Mouse (Mus musculus) hindbrain, embryonic 12.5 days (tissue): ENCODE measurements around the gene Lef1. TPM values are rescaled to one million over a fixed set of nuclear protein-coding genes. Genes with fewer than 3 reads are reported as not detected.
A peak's percentile ranks its signal among the peaks of the same experiment; 100 is the strongest.

Experiments used
- ATAC-seq: fragments of 200-750 bp; cut with Nextera tagmentation; 2 replicates; pipeline ENCODE4 v1.8.0; 2017; ENCODE audit warnings: moderate TSS enrichment; ENCODE audit not compliant: low FRiP score
- H3K27ac ChIP-seq: fragments of 300-500 bp; sonication (generic); 2 replicates; pipeline ENCODE4 v1.5.1; 2016; ENCODE audit warnings: mild to moderate bottlenecking
- H3K27me3 ChIP-seq: fragments of 300-500 bp; sonication (generic); 2 replicates; pipeline ENCODE4 v1.6.1; 2016; ENCODE audit warnings: mild to moderate bottlenecking
- H3K36me3 ChIP-seq: fragments of 300-500 bp; sonication (generic); 2 replicates; pipeline ENCODE4 v1.6.1; 2016; ENCODE audit warnings: mild to moderate bottlenecking
- H3K4me1 ChIP-seq: fragments of 300-500 bp; sonication (generic); 2 replicates; pipeline ENCODE4 v1.6.1; 2016
- H3K4me2 ChIP-seq: fragments of 300-500 bp; sonication (generic); replicated peaks from 2 replicates; pipeline ENCODE4 v1.6.1; 2016; ENCODE audit warnings: mild to moderate bottlenecking
- H3K4me3 ChIP-seq: fragments of 300-500 bp; sonication (generic); 2 replicates; pipeline ENCODE4 v1.5.1; 2016; ENCODE audit warnings: mild to moderate bottlenecking
- H3K9ac ChIP-seq: fragments of 300-500 bp; sonication (generic); 2 replicates; pipeline ENCODE4 v1.6.1; 2016; ENCODE audit warnings: mild to moderate bottlenecking, moderate library complexity
- H3K9me3 ChIP-seq: fragments of 300-500 bp; sonication (generic); replicated peaks from 2 replicates; pipeline ENCODE4 v1.6.1; 2016; ENCODE audit warnings: mild to moderate bottlenecking
- WGBS: fragments of 180-500 bp; shearing (Covaris S2); methylation state at CpG from one replicate; pipeline ENCODE4 v1.1.7; 2016; 5-methylcytosine and 5-hydroxymethylcytosine counted together
- polyA plus RNA-seq: library from polyadenylated mRNA; unstranded; fragments of >200 nt; fragmentation: Nextera tagmentation; extraction: Ambion mirVana; gene quantifications from 2 replicates; pipeline ENCODE4 v1.2.1, GENCODE M21; 2016

The Lef1 gene
- polyA plus RNA-seq, 1 experiment from 2014 or later, result 33.6 TPM

- Histone ChIP-seq H3K4me1 (peaks cover 19% of the 10 kb centered on the region), H3K4me2 (no peak overlapping the region), H3K27me3 (peaks cover 3% of the 10 kb centered on the region; the same call in 1 of the 2 replicates), H3K9ac (no peak overlapping the region), H3K9me3 (no peaks in the 10 kb centered on the region), H3K4me3 (no peak overlapping the region), H3K27ac (no peak overlapping the region), H3K36me3 (no peaks in the 10 kb centered on the region)
- ATAC-seq, result no peak
- WGBS, result 84% methylated on average over 3 of the region's 3 CpGs
Measured at GRCm38 (mm10) chr3:131266366-131267050, 156.2 kb downstream of the Lef1 start.

GRCm38 (mm10) chr3:131270381-131270780, 160.1 kb downstream of the Lef1 start:
- no peak overlapping the region for H3K4me3 ChIP-seq
- peak overlapping the region; percentile 85 for H3K4me2 ChIP-seq
- no peak for ATAC-seq
- WGBS, result 54% methylated on average over 6 of the region's 6 CpGs
- peaks cover 3% of the 10 kb centered on the region; the same call in 1 of the 2 replicates for H3K27me3 ChIP-seq
- peaks cover 20% of the 10 kb centered on the region for H3K4me1 ChIP-seq
- H3K9me3 ChIP-seq, result no peaks in the 10 kb centered on the region
- no peak overlapping the region for H3K27ac ChIP-seq
- no peak overlapping the region for H3K9ac ChIP-seq
- H3K36me3 ChIP-seq, result no peaks in the 10 kb centered on the region

- H3K27ac ChIP-seq, result no peak overlapping the region
- H3K4me1 ChIP-seq, result peaks cover 20% of the 10 kb centered on the region
- H3K9me3 ChIP-seq, result no peaks in the 10 kb centered on the region
- H3K4me2 ChIP-seq, result peak overlapping the region; percentile 85
- peak; percentile 36; the same call in 1 of the 2 replicates for ATAC-seq
- H3K9ac ChIP-seq, result peak overlapping the region; percentile 68; the same call in 1 of the 2 replicates
- no peaks in the 10 kb centered on the region for H3K36me3 ChIP-seq
- H3K4me3 ChIP-seq, result peak overlapping the region; percentile 66
- H3K27me3 ChIP-seq, result peaks cover 3% of the 10 kb centered on the region; the same call in 1 of the 2 replicates
- 11% methylated on average over 8 of the region's 8 CpGs for WGBS
Measured at GRCm38 (mm10) chr3:131271157-131271556, 160.9 kb downstream of the Lef1 start.

GRCm38 (mm10) chr3:131271559-131272373, 161.5 kb downstream of the Lef1 start, which contains the start of gene Hadh:
Gene Hadh, minus strand, starts transcription at chr3:131272101.
- Histone ChIP-seq H3K4me2 (peak within 1 kb of the TSS; percentile 85), H3K9me3 (no peaks in the 10 kb centered on the region), H3K4me1 (peaks cover 20% of the 10 kb centered on the region), H3K36me3 (no peaks in the 10 kb centered on the region), H3K9ac (peak within 1 kb of the TSS; percentile 68), H3K27me3 (peaks cover 3% of the 10 kb centered on the region; the same call in 1 of the 2 replicates), H3K27ac (peak within 1 kb of the TSS; percentile 62; the same call in 1 of the 2 replicates), H3K4me3 (peak within 1 kb of the TSS; percentile 66)
- peak; percentile 96 for ATAC-seq
- 0% methylated on average over 54 of the region's 54 CpGs for WGBS

DNA sequence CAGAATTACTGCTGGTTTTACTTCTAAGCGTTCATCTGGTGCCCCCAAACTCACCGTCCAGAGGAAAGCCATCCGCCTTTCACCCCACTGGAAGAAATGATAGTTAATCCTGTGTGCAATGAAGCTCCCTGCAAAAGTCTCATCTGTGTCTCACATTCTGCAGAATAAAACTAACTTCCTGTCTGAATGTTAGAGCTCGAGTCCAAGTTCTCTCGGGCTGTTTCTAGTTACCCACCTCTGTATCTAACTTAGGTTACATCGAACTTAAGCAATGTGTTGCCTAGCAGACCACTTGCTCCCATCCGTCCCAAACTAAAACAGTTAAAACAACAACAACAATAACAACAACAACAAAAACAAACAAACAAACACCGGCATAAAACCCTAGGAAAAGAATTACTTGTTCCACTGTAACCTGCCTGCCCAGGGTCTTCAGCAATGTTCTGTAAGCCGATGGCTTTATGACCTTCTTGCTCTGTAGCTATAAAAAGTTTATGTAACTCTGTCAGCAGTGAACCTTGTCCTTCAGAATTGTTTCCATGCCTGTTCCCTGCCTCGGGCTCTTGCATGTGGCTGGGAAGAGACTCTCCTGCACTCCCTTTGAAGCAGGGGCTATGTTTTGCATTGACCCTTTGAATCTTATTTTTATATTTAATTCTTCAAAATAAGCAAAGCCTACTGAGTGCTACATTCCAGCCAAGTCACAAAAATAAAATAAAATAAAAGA, 162.3 kb downstream of the Lef1 start:
- ATAC-seq, result 0 out of 2 replicates have a peak, but pooled peaks have one; percentile 7
- Histone ChIP-seq H3K4me2 (peak overlapping the region; percentile 85), H3K4me3 (peak overlapping the region; percentile 66), H3K4me1 (peaks cover 20% of the 10 kb centered on the region), H3K9me3 (no peaks in the 10 kb centered on the region), H3K27me3 (peaks cover 3% of the 10 kb centered on the region; the same call in 1 of the 2 replicates), H3K36me3 (no peaks in the 10 kb centered on the region), H3K27ac (no peak overlapping the region), H3K9ac (peak overlapping the region; percentile 32; the same call in 1 of the 2 replicates)
- WGBS, result 62% methylated on average over 10 of the region's 10 CpGs

Other genes starting within 250 kb of the Lef1 start
- 56.9 and 58.9 TPM in 2 replicates for gene Hadh, start 161.6 kb downstream of the Lef1 start, polyA plus RNA-seq
- gene Cyp2u1, start 192.8 kb downstream of the Lef1 start, polyA plus RNA-seq, result 3.3 and 3.6 TPM in 2 replicates